Mouse (Mus musculus) G1E-ER4 (cell line): ENCODE results near the gene Ttl. TPM values are rescaled to one million over a fixed set of nuclear protein-coding genes. Genes with fewer than 3 reads are reported as not detected.

Experiments
- GATA1 ChIP-seq: IDR thresholded peaks from one replicate; pipeline ENCODE4 v1.8.0; 2012; ENCODE audit warnings: low read length, inconsistent platforms
- polyA plus RNA-seq: library from polyadenylated mRNA; stranded (reverse); fragments of >175 nt; gene quantifications from 2 replicates; pipeline ENCODE4 v1.2.3, GENCODE M21; 2012

Gene Ttl
- polyA plus RNA-seq, 1 experiment = not detected

GRCm38 (mm10) chr2:129070296-129070695 is 4.6 kb downstream of the Ttl start:
- TF ChIP-seq GATA1 = no peak

GRCm38 (mm10) chr2:129078313-129078712 is 12.6 kb downstream of the Ttl start:
- no peak for TF ChIP-seq GATA1

GRCm38 (mm10) chr2:129079194-129079593 is 13.5 kb downstream of the Ttl start:
- TF ChIP-seq GATA1 = no peak

- TF ChIP-seq GATA1 = no peak
Observed at GRCm38 (mm10) chr2:129081097-129081496, 15.4 kb downstream of the Ttl start.

GRCm38 (mm10) chr2:129083514-129083913 is 17.8 kb downstream of the Ttl start:
- no peak for TF ChIP-seq GATA1

GRCm38 (mm10) chr2:129084959-129085358 is 19.2 kb downstream of the Ttl start:
- TF ChIP-seq GATA1 = no peak

GRCm38 (mm10) chr2:129087520-129087919 is 21.8 kb downstream of the Ttl start:
- no peak for TF ChIP-seq GATA1

- no peak for TF ChIP-seq GATA1
Observed at GRCm38 (mm10) chr2:129090370-129090769, 24.6 kb downstream of the Ttl start.

GRCm38 (mm10) chr2:129092810-129093209 is 27.1 kb downstream of the Ttl start:
- no peak for TF ChIP-seq GATA1

GRCm38 (mm10) chr2:129093926-129094724 is 28.4 kb downstream of the Ttl start:
- TF ChIP-seq GATA1 = no peak

- no peak for TF ChIP-seq GATA1
Observed at GRCm38 (mm10) chr2:129100784-129101310, 35.1 kb downstream of the Ttl start, which contains the start of gene Polr1b. Gene Polr1b, plus strand, starts transcription at chr2:129100995.

GRCm38 (mm10) chr2:129112924-129113323 is 47.2 kb downstream of the Ttl start:
- TF ChIP-seq GATA1 = no peak

- TF ChIP-seq GATA1 = no peak
Observed at GRCm38 (mm10) chr2:129115706-129116367, 50.1 kb downstream of the Ttl start.

GRCm38 (mm10) chr2:129116368-129116739 is 50.6 kb downstream of the Ttl start:
- no peak for TF ChIP-seq GATA1

- no peak for TF ChIP-seq GATA1
Observed at GRCm38 (mm10) chr2:129118061-129118460, 52.3 kb downstream of the Ttl start.

GRCm38 (mm10) chr2:129121986-129122385 is 56.2 kb downstream of the Ttl start:
- no peak for TF ChIP-seq GATA1

GRCm38 (mm10) chr2:129129412-129129929 is 63.7 kb downstream of the Ttl start, which contains the start of gene Chchd5:
Gene Chchd5, plus strand, starts transcription at chr2:129129700.
- TF ChIP-seq GATA1 = no peak
